Mouse (Mus musculus): ENCODE measurements around the gene Trpm5. TPM values are rescaled to one million over a fixed set of nuclear protein-coding genes. Genes with fewer than 3 reads are reported as not detected.

Trpm5 gene
- total RNA-seq, 1 experiment: 1.0 TPM

DNA sequence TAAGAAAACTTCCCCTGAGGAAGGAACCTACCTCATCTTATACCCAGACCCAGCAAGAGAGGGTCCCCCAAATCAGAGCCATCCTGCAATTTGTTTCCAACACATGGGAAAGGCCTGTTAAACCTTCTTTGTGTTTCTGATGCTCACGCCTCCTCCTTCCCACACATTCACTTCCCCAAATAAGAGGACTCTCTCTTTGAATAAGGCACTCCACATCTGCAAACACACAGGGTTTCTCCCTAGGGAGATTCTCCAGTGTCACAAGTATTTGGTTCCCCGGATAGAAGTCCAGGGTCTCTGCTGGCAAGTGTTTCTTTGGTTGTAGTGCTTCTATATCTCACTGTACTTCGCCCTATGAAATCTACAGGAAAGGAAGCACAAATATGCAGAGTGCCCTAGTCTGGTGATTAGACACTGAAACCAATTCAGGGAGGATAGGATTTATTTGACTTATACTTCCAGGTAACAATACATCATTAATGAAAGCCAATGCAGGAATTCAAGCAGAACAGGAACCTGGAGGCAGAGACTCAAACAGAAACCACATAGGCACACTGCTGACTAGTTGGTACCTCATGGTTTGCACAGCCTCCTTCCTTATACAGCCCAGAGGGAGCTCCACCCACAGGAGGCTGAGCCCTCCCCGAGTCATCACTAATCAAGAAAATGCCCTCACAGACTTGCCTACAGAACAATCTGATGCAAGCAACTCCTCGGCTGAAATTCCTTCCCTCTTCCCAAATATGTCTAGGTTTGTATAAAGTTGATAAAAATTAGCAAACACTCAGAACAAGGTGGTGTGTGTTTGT, 72.9 kb downstream of the Trpm5 start:
- no peak for TF ChIP-seq CHD2 (IDR thresholded peaks at IDR 0.05; ENCODE audit: low read depth, low read length)
- no peak for TF ChIP-seq ZNF384 (IDR thresholded peaks at IDR 0.05; ENCODE audit: low read depth, low read length)
- no peak for TF ChIP-seq ZC3H11A (IDR thresholded peaks at IDR 0.05; ENCODE audit: borderline replicate concordance, low read depth, low read length)
- no peak for TF ChIP-seq HCFC1 (IDR thresholded peaks at IDR 0.05; ENCODE audit: borderline replicate concordance, insufficient read depth, low read length)
- TF ChIP-seq MAFK (IDR thresholded peaks at IDR 0.05; ENCODE audit: insufficient read depth, low read depth, low read length): no peak
- H3K9ac ChIP-seq (ENCODE audit: insufficient read depth, low read depth, low read length, poor library complexity, severe bottlenecking): no peak overlapping the region

GRCm38 (mm10) chr7:143020764-143021163, 73.7 kb downstream of the Trpm5 start:
- in situ Hi-C loops (cut with MboI; ENCODE audit: low sequenced_read_pairs in 2 of 2, unreplicated experiment in 2 of 2): no loop called here
- no peaks in the 10 kb centered on the region for H3K9me3 ChIP-seq (ENCODE audit: control insufficient read depth, insufficient read depth, low read depth, low read length)
- no peak overlapping the region for H3K9ac ChIP-seq (ENCODE audit: insufficient read depth, low read depth, low read length, poor library complexity, severe bottlenecking)
- H3K4me1 ChIP-seq (ENCODE audit: control insufficient read depth in 2 of 2, insufficient read depth in 2 of 2, low read length in 2 of 2, poor library complexity in 1 of 2): peaks cover 0 to 9% of the 10 kb centered on the region in 2 experiments; a peak in 2 of 4 replicates
- TF ChIP-seq ZNF384 (IDR thresholded peaks at IDR 0.05; ENCODE audit: low read depth, low read length) (no peak), HCFC1 (IDR thresholded peaks at IDR 0.05; ENCODE audit: borderline replicate concordance, insufficient read depth, low read length) (no peak), MAFK (IDR thresholded peaks at IDR 0.05; ENCODE audit: insufficient read depth, low read depth, low read length) (no peak), CHD2 (IDR thresholded peaks at IDR 0.05; ENCODE audit: low read depth, low read length) (no peak), ZC3H11A (IDR thresholded peaks at IDR 0.05; ENCODE audit: borderline replicate concordance, low read depth, low read length) (no peak)
- no peak overlapping the region for H3K27ac ChIP-seq (ENCODE audit: insufficient read depth, low read depth, low read length, poor library complexity, severe bottlenecking)
- H3K4me3 ChIP-seq (ENCODE audit: insufficient read depth in 1 of 2, low read depth in 1 of 2, low read length in 2 of 2, poor library complexity in 1 of 2, severe bottlenecking in 1 of 2): no peak overlapping the region
- no peak for DNase-seq (ENCODE audit: low read depth, low spot score)
- H3K36me3 ChIP-seq (ENCODE audit: control insufficient read depth, insufficient read depth, low read length, poor library complexity, severe bottlenecking): no peaks in the 10 kb centered on the region

More for the DNA sequence above, 72.9 kb downstream of the Trpm5 start:
- in situ Hi-C loops (cut with MboI; ENCODE audit: low sequenced_read_pairs in 2 of 2, unreplicated experiment in 2 of 2): no loop called here
- Histone ChIP-seq H3K4me3 (ENCODE audit: insufficient read depth in 1 of 2, low read depth in 1 of 2, low read length in 2 of 2, poor library complexity in 1 of 2, severe bottlenecking in 1 of 2) (no peak overlapping the region), H3K9me3 (ENCODE audit: control insufficient read depth, insufficient read depth, low read depth, low read length) (no peaks in the 10 kb centered on the region), H3K36me3 (ENCODE audit: control insufficient read depth, insufficient read depth, low read length, poor library complexity, severe bottlenecking) (no peaks in the 10 kb centered on the region), H3K27ac (ENCODE audit: insufficient read depth, low read depth, low read length, poor library complexity, severe bottlenecking) (no peak overlapping the region), H3K4me1 (ENCODE audit: control insufficient read depth in 2 of 2, insufficient read depth in 2 of 2, low read length in 2 of 2, poor library complexity in 1 of 2) (peaks cover 0 to 6% of the 10 kb centered on the region in 2 experiments; a peak in 1 of 4 replicates)
- DNase-seq (ENCODE audit: low read depth, low spot score): no peak

- DNase-seq (ENCODE audit: low read depth, low spot score): no peak
- Histone ChIP-seq H3K9me3 (ENCODE audit: control insufficient read depth, insufficient read depth, low read depth, low read length) (no peaks in the 10 kb centered on the region), H3K36me3 (ENCODE audit: control insufficient read depth, insufficient read depth, low read length, poor library complexity, severe bottlenecking) (no peaks in the 10 kb centered on the region), H3K27ac (ENCODE audit: insufficient read depth, low read depth, low read length, poor library complexity, severe bottlenecking) (no peak overlapping the region), H3K4me3 (ENCODE audit: insufficient read depth in 1 of 2, low read depth in 1 of 2, low read length in 2 of 2, poor library complexity in 1 of 2, severe bottlenecking in 1 of 2) (no peak overlapping the region), H3K4me1 (ENCODE audit: control insufficient read depth in 2 of 2, insufficient read depth in 2 of 2, low read length in 2 of 2, poor library complexity in 1 of 2) (peaks cover 0 to 16% of the 10 kb centered on the region in 2 experiments; a peak in 2 of 4 replicates), H3K9ac (ENCODE audit: insufficient read depth, low read depth, low read length, poor library complexity, severe bottlenecking) (no peak overlapping the region)
- TF ChIP-seq HCFC1 (IDR thresholded peaks at IDR 0.05; ENCODE audit: borderline replicate concordance, insufficient read depth, low read length) (no peak), MAFK (IDR thresholded peaks at IDR 0.05; ENCODE audit: insufficient read depth, low read depth, low read length) (no peak), CHD2 (IDR thresholded peaks at IDR 0.05; ENCODE audit: low read depth, low read length) (no peak), ZC3H11A (IDR thresholded peaks at IDR 0.05; ENCODE audit: borderline replicate concordance, low read depth, low read length) (no peak)
- in situ Hi-C loops (cut with MboI; ENCODE audit: low sequenced_read_pairs in 2 of 2, unreplicated experiment in 2 of 2): no loop called here
Observed at GRCm38 (mm10) chr7:143020040-143020439, 74.4 kb downstream of the Trpm5 start.

Other genes with a start within 250 kb of the Trpm5 start
- gene Th, start 163.5 kb downstream of the Trpm5 start, total RNA-seq (2012; rRNA removed): 0.80 TPM in 1 of 2 replicates, not detected in the other
- gene Ascl2, start 125.4 kb downstream of the Trpm5 start, total RNA-seq (2012; rRNA removed): 5.4 and 7.5 TPM in 2 replicates
- 2.4 and 4.3 TPM in 2 replicates for gene Tspan32, start 89.6 kb downstream of the Trpm5 start, total RNA-seq (2012; rRNA removed)
- gene Cd81, start 41.9 kb downstream of the Trpm5 start, total RNA-seq (2012; rRNA removed): 403 and 951 TPM in 2 replicates
- gene Tssc4, start 25.4 kb downstream of the Trpm5 start, total RNA-seq (2012; rRNA removed): 51.0 and 64.3 TPM in 2 replicates
- gene Kcnq1, start 11.7 kb upstream of the Trpm5 start, total RNA-seq (2012; rRNA removed): 0.22 and 0.42 TPM in 2 replicates

All from ES-E14 (cell line).